Comparison of ENCODE assay signal across 13 mouse cellular contexts in the genomic region with DNA sequence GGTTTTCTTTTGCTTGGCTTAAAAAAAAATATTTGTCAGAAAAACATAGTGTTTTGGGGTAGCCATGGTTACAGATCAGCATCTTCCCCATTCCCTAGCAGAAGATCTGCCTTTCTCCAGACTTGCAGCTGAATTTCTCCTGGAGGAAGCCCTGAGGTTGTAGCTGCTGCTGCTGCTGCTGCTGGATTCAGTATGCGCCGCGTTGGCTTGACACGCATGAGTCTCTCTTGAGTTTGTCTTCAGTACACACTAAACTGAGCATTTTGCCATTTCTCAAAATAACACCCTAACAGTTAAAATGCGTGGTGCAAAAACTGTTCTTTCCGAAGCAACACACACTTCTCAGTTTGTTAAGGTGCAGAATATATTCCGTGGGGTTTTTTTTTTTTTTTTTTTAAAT. TPM values are rescaled to one million over a fixed set of nuclear protein-coding genes. Genes with fewer than 3 reads are reported as not detected.
DNase-seq lines count a peak whose midpoint lies in the region; ATAC-seq lines count a peak whose summit lies in the region.
"Had no signal": no experiment of that assay in that cellular context is flagged by ENCODE, and none has a peak within 500 bp of the region (broad histone marks: within the 10 kb centered on the region; RNA-seq: fewer than 3 reads in every experiment).

No protein-coding gene starts in this region.

- peak overlapping the region; percentile 91 for H3K4me3 ChIP-seq in embryonic facial prominence, embryonic 15.5 days (replicated peaks)
- H3K4me3 ChIP-seq: erythroblast, embryonic 14.5 days; megakaryocyte, embryonic 14.5 days had no signal

- no peak for DNase-seq in frontal cortex, postnatal 25 days (ENCODE audit: low spot score in 2 of 2)
- DNase-seq in left cerebral cortex, postnatal 25 days (ENCODE audit: low spot score in 2 of 2), result peak; percentile 28 to 66
- no peak for DNase-seq in left cerebral cortex, adult 11 months (ENCODE audit: low spot score)
- DNase-seq in lung, postnatal 36 days, result peak; percentile 15
- DNase-seq in ovary, postnatal 36 days (ENCODE audit: low spot score), result no peak
- no peak for DNase-seq in spleen, postnatal 10 days (ENCODE audit: low spot score in 2 of 2)
- DNase-seq: adrenal gland, postnatal 10 days; cerebellum, postnatal 14 days; kidney, postnatal 36 days had no signal

- H3K9ac ChIP-seq in embryonic facial prominence, embryonic 15.5 days, result no peak overlapping the region

- peak overlapping the region; percentile 84 for H3K4me2 ChIP-seq in embryonic facial prominence, embryonic 15.5 days (replicated peaks)

- H3K27ac ChIP-seq in embryonic facial prominence, embryonic 15.5 days (replicated peaks), result no peak overlapping the region

- peak; percentile 62; the same call in 1 of the 2 replicates for ATAC-seq in frontal cortex, adult (ENCODE audit: low TSS enrichment)
- ATAC-seq in embryonic facial prominence, embryonic 15.5 days (ENCODE audit: insufficient number of reproducible peaks, low FRiP score, low TSS enrichment, low read depth), result no peak

- no peaks in the 10 kb centered on the region for H3K9me3 ChIP-seq in embryonic facial prominence, embryonic 15.5 days (replicated peaks)
- H3K9me3 ChIP-seq: megakaryocyte, embryonic 14.5 days had no signal

- 72% methylated on average over 7 of the region's 7 CpGs for WGBS in embryonic facial prominence, embryonic 15.5 days

- H3K4me1 ChIP-seq in embryonic facial prominence, embryonic 15.5 days, result peaks cover 11% of the 10 kb centered on the region

- H3K27me3 ChIP-seq in embryonic facial prominence, embryonic 15.5 days, result no peaks in the 10 kb centered on the region

- intact Hi-C loops in left cerebral cortex, postnatal 25 days (cut with DNase I), result no loop called here

- H3K36me3 ChIP-seq in embryonic facial prominence, embryonic 15.5 days, result no peaks in the 10 kb centered on the region

RNA-seq across cellular contexts. Expression of a gene that starts 1.7 kb away (rescaled TPM):
- 1 to 10 TPM; 8.6 to 9.2 TPM for total RNA-seq in left cerebral cortex, postnatal 25 days (2021)
- 33.9 and 38.2 TPM in 2 replicates for polyA plus RNA-seq in embryonic facial prominence, embryonic 15.5 days (2015; fragmentation: Nextera tagmentation; extraction: Ambion mirVana)
- polyA plus RNA-seq: erythroblast, embryonic 14.5 days had no signal

Comparison
In these comparisons a context has a peak if more than half of its experiments do, and no peak if none do; other contexts are left out.
1. DNase-seq: peak in left cerebral cortex, postnatal 25 days (2 of 2) and lung, postnatal 36 days (single experiment); none in frontal cortex, postnatal 25 days (0 of 2), left cerebral cortex, adult 11 months (single experiment), ovary, postnatal 36 days (single experiment) and spleen, postnatal 10 days (0 of 2).